Mouse (Mus musculus): ENCODE measurements around the gene Map4k2. TPM values are rescaled to one million over a fixed set of nuclear protein-coding genes. Genes with fewer than 3 reads are reported as not detected.

Map4k2 gene
- polyA plus RNA-seq (2015; fragmentation: Nextera tagmentation; extraction: Ambion mirVana) = 4.1 and 4.3 TPM in 2 replicates

GRCm38 (mm10) chr19:6340524-6341452 lies at the start of gene Map4k2:
TSS of gene Map4k2 (plus strand) at chr19:6341135.
- peak within 1 kb of the TSS; percentile 21; the same call in 1 of the 2 replicates for H3K27ac ChIP-seq (ENCODE audit: low read depth, low read length)
- 4% methylated on average over 64 of the region's 72 CpGs for WGBS

GRCm38 (mm10) chr19:6292262-6292661 lies 48.7 kb upstream of the Map4k2 start:
- H3K4me2 ChIP-seq (replicated peaks; ENCODE audit: low read depth) = 0 out of 2 replicates have a peak overlapping the region, but pooled peaks have one; percentile 9
- no peak overlapping the region for H3K4me3 ChIP-seq (ENCODE audit: low read depth, low read length)
- peaks cover 50% of the 10 kb centered on the region for H3K36me3 ChIP-seq (ENCODE audit: control insufficient read depth, insufficient read depth)
- H3K27ac ChIP-seq (ENCODE audit: low read depth, low read length) = peak overlapping the region; percentile 96
- no peaks in the 10 kb centered on the region for H3K27me3 ChIP-seq (replicated peaks; ENCODE audit: control insufficient read depth, insufficient read depth, low read length)
- no peak for ATAC-seq
- no peaks in the 10 kb centered on the region for H3K9me3 ChIP-seq (ENCODE audit: control insufficient read depth)
- 76% methylated on average over 5 of the region's 5 CpGs for WGBS
- peaks cover 5% of the 10 kb centered on the region for H3K4me1 ChIP-seq (replicated peaks; ENCODE audit: control insufficient read depth, insufficient read depth, low read length)
- 0 out of 2 replicates have a peak overlapping the region, but pooled peaks have one; percentile 37 for H3K9ac ChIP-seq (ENCODE audit: low read depth, low read length)
- no peak; the same call in 1 of the 2 replicates for TF ChIP-seq CTCF (IDR thresholded peaks at IDR 0.05; ENCODE audit: low read depth)

More at GRCm38 (mm10) chr19:6340524-6341452, at the start of gene Map4k2:
- peaks cover 51% of the 10 kb centered on the region for H3K36me3 ChIP-seq (ENCODE audit: control insufficient read depth, insufficient read depth)
- TF ChIP-seq CTCF (IDR thresholded peaks at IDR 0.05; ENCODE audit: low read depth) = peak; percentile 57
- no peaks in the 10 kb centered on the region for H3K9me3 ChIP-seq (ENCODE audit: control insufficient read depth)
- H3K4me3 ChIP-seq (ENCODE audit: low read depth, low read length) = peak within 1 kb of the TSS; percentile 72
- H3K4me2 ChIP-seq (replicated peaks; ENCODE audit: low read depth) = peak within 1 kb of the TSS; percentile 100
- no peaks in the 10 kb centered on the region for H3K27me3 ChIP-seq (replicated peaks; ENCODE audit: control insufficient read depth, insufficient read depth, low read length)
- H3K9ac ChIP-seq (ENCODE audit: low read depth, low read length) = peak within 1 kb of the TSS; percentile 63
- no peaks in the 10 kb centered on the region for H3K4me1 ChIP-seq (replicated peaks; ENCODE audit: control insufficient read depth, insufficient read depth, low read length)
- peak; percentile 82 for ATAC-seq

GRCm38 (mm10) chr19:6294301-6294700 lies 46.6 kb upstream of the Map4k2 start:
- ATAC-seq = no peak
- Histone ChIP-seq H3K27ac (ENCODE audit: low read depth, low read length) (peak overlapping the region; percentile 16), H3K36me3 (ENCODE audit: control insufficient read depth, insufficient read depth) (peaks cover 66% of the 10 kb centered on the region), H3K9me3 (ENCODE audit: control insufficient read depth) (no peaks in the 10 kb centered on the region), H3K4me2 (replicated peaks; ENCODE audit: low read depth) (no peak overlapping the region), H3K4me3 (ENCODE audit: low read depth, low read length) (no peak overlapping the region), H3K9ac (ENCODE audit: low read depth, low read length) (no peak overlapping the region), H3K4me1 (replicated peaks; ENCODE audit: control insufficient read depth, insufficient read depth, low read length) (peaks cover 5% of the 10 kb centered on the region), H3K27me3 (replicated peaks; ENCODE audit: control insufficient read depth, insufficient read depth, low read length) (no peaks in the 10 kb centered on the region)
- WGBS = 89% methylated on average over 17 of the region's 17 CpGs
- no peak for TF ChIP-seq CTCF (IDR thresholded peaks at IDR 0.05; ENCODE audit: low read depth)

- Histone ChIP-seq H3K27ac (ENCODE audit: low read depth, low read length) (peak overlapping the region; percentile 46), H3K27me3 (replicated peaks; ENCODE audit: control insufficient read depth, insufficient read depth, low read length) (no peaks in the 10 kb centered on the region), H3K9me3 (ENCODE audit: control insufficient read depth) (no peaks in the 10 kb centered on the region), H3K4me1 (replicated peaks; ENCODE audit: control insufficient read depth, insufficient read depth, low read length) (no peaks in the 10 kb centered on the region; the same call in none of the 2 replicates), H3K4me3 (ENCODE audit: low read depth, low read length) (no peak overlapping the region), H3K4me2 (replicated peaks; ENCODE audit: low read depth) (no peak overlapping the region), H3K36me3 (ENCODE audit: control insufficient read depth, insufficient read depth) (peaks cover 69% of the 10 kb centered on the region), H3K9ac (ENCODE audit: low read depth, low read length) (no peak overlapping the region)
- no peak for ATAC-seq
- TF ChIP-seq CTCF (IDR thresholded peaks at IDR 0.05; ENCODE audit: low read depth) = no peak
- WGBS = 83% methylated on average over 5 of the region's 5 CpGs
Observed at GRCm38 (mm10) chr19:6296551-6297210, 44.3 kb upstream of the Map4k2 start.

- ATAC-seq = peak; percentile 55
- H3K9ac ChIP-seq (ENCODE audit: low read depth, low read length) = no peak overlapping the region
- no peaks in the 10 kb centered on the region; the same call in 1 of the 2 replicates for H3K4me1 ChIP-seq (replicated peaks; ENCODE audit: control insufficient read depth, insufficient read depth, low read length)
- H3K4me3 ChIP-seq (ENCODE audit: low read depth, low read length) = no peak overlapping the region
- 73% methylated on average over 9 of the region's 9 CpGs for WGBS
- no peak for TF ChIP-seq CTCF (IDR thresholded peaks at IDR 0.05; ENCODE audit: low read depth)
- peaks cover 65% of the 10 kb centered on the region for H3K36me3 ChIP-seq (ENCODE audit: control insufficient read depth, insufficient read depth)
- peak overlapping the region; percentile 46 for H3K27ac ChIP-seq (ENCODE audit: low read depth, low read length)
- H3K4me2 ChIP-seq (replicated peaks; ENCODE audit: low read depth) = no peak overlapping the region
- H3K9me3 ChIP-seq (ENCODE audit: control insufficient read depth) = no peaks in the 10 kb centered on the region
- H3K27me3 ChIP-seq (replicated peaks; ENCODE audit: control insufficient read depth, insufficient read depth, low read length) = no peaks in the 10 kb centered on the region
Observed at GRCm38 (mm10) chr19:6297641-6298040, 43.3 kb upstream of the Map4k2 start.

- Histone ChIP-seq H3K9ac (ENCODE audit: low read depth, low read length) (no peak overlapping the region), H3K4me2 (replicated peaks; ENCODE audit: low read depth) (no peak overlapping the region), H3K4me1 (replicated peaks; ENCODE audit: control insufficient read depth, insufficient read depth, low read length) (no peaks in the 10 kb centered on the region; the same call in 1 of the 2 replicates), H3K36me3 (ENCODE audit: control insufficient read depth, insufficient read depth) (peaks cover 60% of the 10 kb centered on the region), H3K27me3 (replicated peaks; ENCODE audit: control insufficient read depth, insufficient read depth, low read length) (no peaks in the 10 kb centered on the region), H3K4me3 (ENCODE audit: low read depth, low read length) (no peak overlapping the region), H3K27ac (ENCODE audit: low read depth, low read length) (peak overlapping the region; percentile 46), H3K9me3 (ENCODE audit: control insufficient read depth) (no peaks in the 10 kb centered on the region)
- no peak for TF ChIP-seq CTCF (IDR thresholded peaks at IDR 0.05; ENCODE audit: low read depth)
- WGBS = 72% methylated on average over 4 of the region's 4 CpGs
- ATAC-seq = no peak
Observed at GRCm38 (mm10) chr19:6299003-6299402, 41.9 kb upstream of the Map4k2 start.
